Mouse (Mus musculus) G1E (cell line): Measurements from ENCODE around the gene Kank2. TPM values are rescaled to one million over a fixed set of nuclear protein-coding genes. Genes with fewer than 3 reads are reported as not detected.
A peak's percentile ranks its signal among the peaks of the same experiment; 100 is the strongest.

Experiments used
- ATAC-seq: 2 replicates; pipeline ENCODE4 v1.8.0; 2016; ENCODE audit warnings: mild to moderate bottlenecking; ENCODE audit not compliant: insufficient number of reproducible peaks, poor library complexity, low FRiP score, severe bottlenecking; ENCODE audit errors: extremely low read depth
- DNase-seq: peaks from one replicate; pipeline ENCODE4 v3.0.0; 2012; ENCODE audit warnings: low spot score
- H3K27me3 ChIP-seq: 2 replicates; pipeline ENCODE4 v1.6.1; 2012; ENCODE audit warnings: mild to moderate bottlenecking, low read length, inconsistent platforms; ENCODE audit not compliant: insufficient read depth
- H3K36me3 ChIP-seq: replicated peaks from 2 replicates; pipeline ENCODE3; 2012; ENCODE audit warnings: mild to moderate bottlenecking, inconsistent platforms
- H3K4me1 ChIP-seq: 2 replicates; pipeline ENCODE4 v1.6.1; 2012; ENCODE audit warnings: low read depth, low read length, inconsistent platforms, mixed read lengths; ENCODE audit not compliant: insufficient read depth
- H3K4me3 ChIP-seq: 2 replicates; pipeline ENCODE4 v1.5.1; 2012; ENCODE audit warnings: low read depth, mild to moderate bottlenecking, inconsistent platforms, low read length, moderate library complexity, mixed read lengths
- H3K9me3 ChIP-seq: replicated peaks from 2 replicates; pipeline ENCODE4 v1.6.1; 2012; ENCODE audit warnings: inconsistent platforms
- CTCF ChIP-seq: IDR thresholded peaks from 2 replicates; pipeline ENCODE4 v1.5.1; 2012; ENCODE audit warnings: low read depth, low read length, inconsistent platforms, mixed read lengths
- GATA1 ChIP-seq: IDR thresholded peaks from 2 replicates; pipeline ENCODE4 v1.6.1; 2012; ENCODE audit warnings: borderline replicate concordance, low read length, inconsistent platforms, mixed read lengths
- GATA2 ChIP-seq: IDR thresholded peaks from 2 replicates; pipeline ENCODE4 v1.6.1; 2012; ENCODE audit warnings: low read depth, low read length, inconsistent platforms, borderline replicate concordance
- POLR2AphosphoS5 ChIP-seq: IDR thresholded peaks from 2 replicates; pipeline ENCODE4 v1.6.1; 2012; ENCODE audit warnings: low read depth, low read length, inconsistent platforms; ENCODE audit not compliant: insufficient replicate concordance
- TAL1 ChIP-seq: conservative IDR thresholded peaks from 2 replicates; pipeline ENCODE4 v1.6.1; 2012; ENCODE audit warnings: low read depth, low read length, inconsistent platforms, mixed read lengths
- polyA plus RNA-seq: library from polyadenylated mRNA; stranded (reverse); fragments of >175 nt; gene quantifications from 2 replicates; pipeline ENCODE4 v1.2.3, GENCODE M21; 2012
- total RNA-seq, 2 experiments: library from RNA; stranded (forward) in 1 of 2; stranded (reverse) in 1 of 2; fragments of 200-1000 nt in 1 of 2; fragments of >200 nt in 1 of 2; fragmentation: Nextera tagmentation in 1 of 2; gene quantifications; 2 replicates each; pipeline ENCODE4 v1.2.3; 2014 to 2017

The Kank2 gene
- total RNA-seq (2014; fragmentation: Nextera tagmentation) (not detected in 2 replicates), total RNA-seq (2017) (under 0.01 TPM in 2 replicates), polyA plus RNA-seq (not detected in 2 replicates)

GRCm38 (mm10) chr9:21798345-21799009 lies at the start of gene Kank2:
Gene Kank2 (minus strand): TSS chr9:21798744.
- Histone ChIP-seq H3K27me3 (peaks cover 58% of the 10 kb centered on the region), H3K9me3 (no peaks in the 10 kb centered on the region), H3K36me3 (no peaks in the 10 kb centered on the region), H3K4me3 (peak within 1 kb of the TSS; percentile 65), H3K4me1 (peaks cover 11% of the 10 kb centered on the region)
- ATAC-seq (no peak), DNase-seq (no peak)
- no peak for TF ChIP-seq CTCF
- no peak for TF ChIP-seq POLR2AphosphoS5
- TF ChIP-seq GATA2, result no peak
- no peak for TF ChIP-seq TAL1
- TF ChIP-seq GATA1, result no peak

GRCm38 (mm10) chr9:21847926-21848325 lies 49.4 kb upstream of the Kank2 start:
- DNase-seq (no peak), ATAC-seq (no peak)
- Histone ChIP-seq H3K4me1 (peaks cover 36% of the 10 kb centered on the region), H3K9me3 (no peaks in the 10 kb centered on the region), H3K36me3 (peaks cover 38% of the 10 kb centered on the region), H3K27me3 (no peaks in the 10 kb centered on the region), H3K4me3 (no peak overlapping the region)
- TF ChIP-seq GATA2 (no peak), CTCF (no peak), POLR2AphosphoS5 (no peak), GATA1 (no peak), TAL1 (no peak)

- no peak overlapping the region for H3K4me3 ChIP-seq
Observed at GRCm38 (mm10) chr9:21847425-21847824, 48.9 kb upstream of the Kank2 start.

GRCm38 (mm10) chr9:21846755-21847341 lies 48.3 kb upstream of the Kank2 start:
- no peak overlapping the region for H3K4me3 ChIP-seq
- H3K4me1 ChIP-seq, result peaks cover 28% of the 10 kb centered on the region
- ATAC-seq (no peak), DNase-seq (no peak)
- H3K36me3 ChIP-seq, result peaks cover 48% of the 10 kb centered on the region
- no peak for TF ChIP-seq GATA2
- no peak for TF ChIP-seq TAL1
- no peak for TF ChIP-seq POLR2AphosphoS5
- no peak for TF ChIP-seq CTCF
- no peak for TF ChIP-seq GATA1
- H3K9me3 ChIP-seq, result no peaks in the 10 kb centered on the region
- H3K27me3 ChIP-seq, result no peaks in the 10 kb centered on the region

More at GRCm38 (mm10) chr9:21847425-21847824, 48.9 kb upstream of the Kank2 start:
- Histone ChIP-seq H3K27me3 (no peaks in the 10 kb centered on the region), H3K4me1 (peaks cover 33% of the 10 kb centered on the region), H3K9me3 (no peaks in the 10 kb centered on the region), H3K36me3 (peaks cover 43% of the 10 kb centered on the region)
- TF ChIP-seq TAL1, result no peak
- TF ChIP-seq CTCF, result no peak
- TF ChIP-seq GATA1, result no peak
- TF ChIP-seq POLR2AphosphoS5, result no peak
- TF ChIP-seq GATA2, result no peak
- no peak for DNase-seq
- ATAC-seq, result no peak

GRCm38 (mm10) chr9:21845381-21846080 lies 47.0 kb upstream of the Kank2 start:
- Histone ChIP-seq H3K4me1 (peaks cover 20% of the 10 kb centered on the region), H3K36me3 (peaks cover 60% of the 10 kb centered on the region), H3K9me3 (no peaks in the 10 kb centered on the region), H3K27me3 (no peaks in the 10 kb centered on the region), H3K4me3 (no peak overlapping the region)
- DNase-seq (no peak), ATAC-seq (no peak)
- TF ChIP-seq CTCF, result no peak

GRCm38 (mm10) chr9:21843086-21843485 lies 44.5 kb upstream of the Kank2 start:
- ATAC-seq (no peak), DNase-seq (no peak)
- Histone ChIP-seq H3K27me3 (no peaks in the 10 kb centered on the region), H3K4me3 (no peak overlapping the region), H3K36me3 (peaks cover 78% of the 10 kb centered on the region), H3K9me3 (no peaks in the 10 kb centered on the region), H3K4me1 (peaks cover 15% of the 10 kb centered on the region)
- no peak for TF ChIP-seq GATA1
- TF ChIP-seq CTCF, result no peak
- TF ChIP-seq GATA2, result no peak
- no peak for TF ChIP-seq TAL1
- no peak for TF ChIP-seq POLR2AphosphoS5
